Mouse (Mus musculus): ENCODE measurements at regions not wholly inside any gene's neighbourhood (a gene's known extent, or its start where the extent isn't known, plus 50 kb on each side); places are given as distances from the start of the nearest gene placed in this dataset.

DNA sequence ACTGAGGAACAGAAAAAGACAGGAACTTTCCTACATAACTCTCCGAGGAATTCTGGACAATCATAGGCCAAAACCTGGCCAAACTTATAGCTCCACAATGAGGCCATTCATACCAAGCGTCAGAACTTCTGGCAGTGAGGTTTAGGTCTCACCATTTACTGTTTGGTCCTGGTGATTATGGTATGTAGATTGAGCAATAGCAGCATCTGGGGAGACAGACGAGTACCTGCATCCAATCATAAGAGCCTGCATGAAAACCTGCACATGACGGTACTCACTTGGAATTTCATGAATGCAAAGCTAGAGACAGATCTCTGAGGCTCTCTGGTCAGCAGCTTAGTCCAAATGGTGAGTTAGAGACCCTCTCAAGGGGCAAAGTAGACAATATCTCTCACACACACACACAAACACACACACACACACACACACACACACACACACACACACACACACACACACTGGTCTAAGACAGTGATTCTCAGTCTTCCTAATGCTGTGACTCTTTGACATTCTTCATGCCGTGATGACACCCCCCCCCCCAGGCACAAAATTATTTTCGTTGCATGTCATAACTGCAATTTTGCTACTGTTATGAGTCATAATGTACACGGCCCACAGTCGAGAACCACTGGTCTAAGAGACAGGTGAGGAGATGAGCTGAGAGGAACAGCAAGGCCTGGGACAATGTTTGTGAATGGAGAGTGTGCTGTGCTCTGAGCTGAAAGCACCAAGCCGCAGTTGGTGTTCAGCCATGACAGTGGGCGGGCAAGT lies 522.6 kb upstream of the Atp11b start:
- no peaks in the 10 kb centered on the region for H3K9me3 ChIP-seq (ENCODE audit: control insufficient read depth, low read length)
- H3K4me3 ChIP-seq (replicated peaks; ENCODE audit: low read length), result no peak overlapping the region
- DNase-seq (ENCODE audit: low spot score) (no peak), ATAC-seq (ENCODE audit: low FRiP score, low read depth) (no peak)
- no peak overlapping the region for H3K27ac ChIP-seq (replicated peaks; ENCODE audit: low read depth, low read length)
- 0 out of 2 replicates have a peak, but pooled peaks cover 6% of the 10 kb centered on the region for H3K4me1 ChIP-seq (ENCODE audit: control insufficient read depth, insufficient read depth, low read length)
- no peaks in the 10 kb centered on the region for H3K36me3 ChIP-seq (ENCODE audit: control insufficient read depth, insufficient read depth, low read length)
- H3K4me2 ChIP-seq (replicated peaks; ENCODE audit: low read depth, low read length, severe bottlenecking), result no peak overlapping the region
- TF ChIP-seq POLR2A (IDR thresholded peaks at IDR 0.05; ENCODE audit: borderline replicate concordance, extremely low read depth, insufficient read depth, insufficient read length), result no peak
- no peak overlapping the region for H3K9ac ChIP-seq (ENCODE audit: low read depth, low read length, severe bottlenecking)
- WGBS, result 66% methylated on average over 10 of the region's 10 CpGs
- no peaks in the 10 kb centered on the region for H3K27me3 ChIP-seq (ENCODE audit: control insufficient read depth, insufficient read depth, low read length)

DNA sequence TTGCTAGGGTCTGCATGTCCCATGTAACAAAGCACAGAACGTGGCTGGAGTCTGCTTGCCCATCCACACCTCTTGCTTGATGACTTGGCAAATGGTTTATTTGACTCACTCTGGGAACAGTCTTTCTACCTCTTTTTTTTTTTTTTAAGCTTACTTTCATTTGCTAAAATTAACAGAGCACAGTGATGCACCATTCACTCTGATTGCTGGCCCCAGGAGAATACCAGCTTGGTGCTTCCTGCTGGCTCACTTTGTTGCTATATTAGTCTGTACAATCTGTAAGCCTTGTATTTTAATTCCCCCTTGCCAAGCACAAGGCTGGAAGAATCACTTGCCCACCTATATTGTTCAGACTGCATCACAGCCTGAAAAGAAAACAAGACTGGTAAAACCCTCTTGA lies 521.4 kb upstream of the Atp11b start:
- Histone ChIP-seq H3K9ac (ENCODE audit: low read depth, low read length, severe bottlenecking) (no peak overlapping the region), H3K4me2 (replicated peaks; ENCODE audit: low read depth, low read length, severe bottlenecking) (no peak overlapping the region), H3K27ac (replicated peaks; ENCODE audit: low read depth, low read length) (no peak overlapping the region), H3K36me3 (ENCODE audit: control insufficient read depth, insufficient read depth, low read length) (no peaks in the 10 kb centered on the region), H3K9me3 (ENCODE audit: control insufficient read depth, low read length) (no peaks in the 10 kb centered on the region), H3K4me1 (ENCODE audit: control insufficient read depth, insufficient read depth, low read length) (0 out of 2 replicates have a peak, but pooled peaks cover 6% of the 10 kb centered on the region), H3K27me3 (ENCODE audit: control insufficient read depth, insufficient read depth, low read length) (no peaks in the 10 kb centered on the region), H3K4me3 (replicated peaks; ENCODE audit: low read length) (no peak overlapping the region)
- DNase-seq (ENCODE audit: low spot score) (no peak), ATAC-seq (ENCODE audit: low FRiP score, low read depth) (no peak)
- 26% methylated on average over 1 of the region's 1 CpGs for WGBS
- TF ChIP-seq POLR2A (IDR thresholded peaks at IDR 0.05; ENCODE audit: borderline replicate concordance, extremely low read depth, insufficient read depth, insufficient read length), result no peak

DNA sequence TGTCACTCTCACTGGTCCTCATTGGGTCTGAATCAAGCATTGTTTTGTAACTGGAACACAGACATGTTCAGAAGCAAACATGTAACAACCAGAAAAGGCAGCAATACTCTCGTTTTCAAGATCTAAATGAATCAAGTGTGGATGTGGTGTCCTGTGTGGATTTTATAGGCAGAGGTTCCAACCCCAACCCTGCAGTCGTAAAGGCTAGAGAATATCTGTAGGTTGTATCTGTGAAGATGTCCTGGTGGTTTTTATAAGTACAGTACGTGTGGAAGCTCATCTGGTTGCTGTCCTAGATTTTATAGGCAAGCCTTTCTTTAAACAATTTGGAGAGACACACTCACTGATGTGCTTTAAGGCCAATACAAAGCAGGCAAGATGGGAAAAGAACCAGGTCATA lies 518.8 kb upstream of the Atp11b start:
- H3K27ac ChIP-seq (replicated peaks; ENCODE audit: low read depth, low read length), result no peak overlapping the region
- no peak overlapping the region for H3K4me2 ChIP-seq (replicated peaks; ENCODE audit: low read depth, low read length, severe bottlenecking)
- H3K9me3 ChIP-seq (ENCODE audit: control insufficient read depth, low read length), result no peaks in the 10 kb centered on the region
- DNase-seq (ENCODE audit: low spot score), result no peak
- 44% methylated on average over 3 of the region's 3 CpGs for WGBS
- H3K27me3 ChIP-seq (ENCODE audit: control insufficient read depth, insufficient read depth, low read length), result no peaks in the 10 kb centered on the region
- H3K36me3 ChIP-seq (ENCODE audit: control insufficient read depth, insufficient read depth, low read length), result no peaks in the 10 kb centered on the region
- no peak for ATAC-seq (ENCODE audit: low FRiP score, low read depth)
- TF ChIP-seq POLR2A (IDR thresholded peaks at IDR 0.05; ENCODE audit: borderline replicate concordance, extremely low read depth, insufficient read depth, insufficient read length), result no peak
- H3K9ac ChIP-seq (ENCODE audit: low read depth, low read length, severe bottlenecking), result no peak overlapping the region
- no peak overlapping the region for H3K4me3 ChIP-seq (replicated peaks; ENCODE audit: low read length)
- H3K4me1 ChIP-seq (ENCODE audit: control insufficient read depth, insufficient read depth, low read length), result 0 out of 2 replicates have a peak, but pooled peaks cover 6% of the 10 kb centered on the region

- 0 out of 2 replicates have a peak, but pooled peaks cover 6% of the 10 kb centered on the region for H3K4me1 ChIP-seq (ENCODE audit: control insufficient read depth, insufficient read depth, low read length)
- H3K27ac ChIP-seq (replicated peaks; ENCODE audit: low read depth, low read length), result no peak overlapping the region
- no peaks in the 10 kb centered on the region for H3K36me3 ChIP-seq (ENCODE audit: control insufficient read depth, insufficient read depth, low read length)
- H3K4me2 ChIP-seq (replicated peaks; ENCODE audit: low read depth, low read length, severe bottlenecking), result no peak overlapping the region
- H3K4me3 ChIP-seq (replicated peaks; ENCODE audit: low read length), result no peak overlapping the region
- H3K27me3 ChIP-seq (ENCODE audit: control insufficient read depth, insufficient read depth, low read length), result no peaks in the 10 kb centered on the region
- H3K9me3 ChIP-seq (ENCODE audit: control insufficient read depth, low read length), result no peaks in the 10 kb centered on the region
- no peak for TF ChIP-seq POLR2A (IDR thresholded peaks at IDR 0.05; ENCODE audit: borderline replicate concordance, extremely low read depth, insufficient read depth, insufficient read length)
- 11% methylated on average over 5 of the region's 5 CpGs for WGBS
- 0 out of 2 replicates have a peak, but pooled peaks have one; percentile 34 for ATAC-seq (ENCODE audit: low FRiP score, low read depth)
- DNase-seq (ENCODE audit: low spot score), result no peak
- no peak overlapping the region for H3K9ac ChIP-seq (ENCODE audit: low read depth, low read length, severe bottlenecking)
Measured at GRCm38 (mm10) chr3:35235772-35236171, 518.1 kb upstream of the Atp11b start.

DNA sequence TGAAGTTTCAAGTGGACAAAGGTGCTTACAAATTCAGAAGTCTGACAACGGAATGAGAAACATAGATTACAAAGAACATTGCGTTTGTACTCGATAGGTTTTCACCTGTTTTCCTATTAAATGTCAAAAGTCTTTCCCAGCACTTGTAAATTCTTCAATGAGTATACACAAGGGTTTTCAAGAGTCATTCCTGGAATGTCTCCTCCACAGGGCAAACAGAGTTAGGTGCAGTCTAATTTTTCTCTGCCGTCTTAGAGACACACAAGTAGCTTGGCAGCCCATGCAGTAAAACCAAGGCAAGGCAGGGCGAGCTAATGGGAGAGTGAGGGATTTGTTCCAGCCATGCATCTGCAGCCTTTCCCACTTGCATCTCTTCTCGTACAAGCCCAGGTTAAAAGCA lies 516.6 kb upstream of the Atp11b start:
- Histone ChIP-seq H3K9ac (ENCODE audit: low read depth, low read length, severe bottlenecking) (no peak overlapping the region), H3K9me3 (ENCODE audit: control insufficient read depth, low read length) (no peaks in the 10 kb centered on the region), H3K27me3 (ENCODE audit: control insufficient read depth, insufficient read depth, low read length) (no peaks in the 10 kb centered on the region), H3K4me1 (ENCODE audit: control insufficient read depth, insufficient read depth, low read length) (0 out of 2 replicates have a peak, but pooled peaks cover 6% of the 10 kb centered on the region), H3K27ac (replicated peaks; ENCODE audit: low read depth, low read length) (no peak overlapping the region), H3K36me3 (ENCODE audit: control insufficient read depth, insufficient read depth, low read length) (no peaks in the 10 kb centered on the region), H3K4me3 (replicated peaks; ENCODE audit: low read length) (no peak overlapping the region), H3K4me2 (replicated peaks; ENCODE audit: low read depth, low read length, severe bottlenecking) (no peak overlapping the region)
- no peak for TF ChIP-seq POLR2A (IDR thresholded peaks at IDR 0.05; ENCODE audit: borderline replicate concordance, extremely low read depth, insufficient read depth, insufficient read length)
- 65% methylated on average over 6 of the region's 6 CpGs for WGBS
- DNase-seq (ENCODE audit: low spot score) (no peak), ATAC-seq (ENCODE audit: low FRiP score, low read depth) (no peak)

All from limb, embryonic 14.5 days (tissue).